Mouse (Mus musculus) embryonic facial prominence, embryonic 12.5 days (tissue): ENCODE measurements around the gene Gm43191. TPM values are rescaled to one million over a fixed set of nuclear protein-coding genes. Genes with fewer than 3 reads are reported as not detected.
A peak's percentile ranks its signal among the peaks of the same experiment; 100 is the strongest.
"Not testable (repeated sequence)": the region's sequence is repeated elsewhere in the genome, so short reads cannot be mapped to it uniquely, and the experiment has no call there.

Experiments
- ATAC-seq: fragments of 200-750 bp; cut with Nextera tagmentation; 2 replicates; pipeline ENCODE4 v1.8.0; 2017; ENCODE audit not compliant: insufficient number of reproducible peaks, insufficient read depth, low FRiP score, low TSS enrichment
- H3K27ac ChIP-seq: fragments of 300-500 bp; sonication (generic); 2 replicates; pipeline ENCODE4 v1.5.1; 2016; ENCODE audit warnings: mild to moderate bottlenecking
- H3K27me3 ChIP-seq: fragments of 300-500 bp; sonication (generic); 2 replicates; pipeline ENCODE4 v1.6.1; 2016; ENCODE audit warnings: mild to moderate bottlenecking, moderate library complexity
- H3K36me3 ChIP-seq: fragments of 300-500 bp; sonication (generic); 2 replicates; pipeline ENCODE4 v1.6.1; 2016; ENCODE audit warnings: mild to moderate bottlenecking
- H3K4me1 ChIP-seq: fragments of 300-500 bp; sonication (generic); 2 replicates; pipeline ENCODE4 v1.6.1; 2016
- H3K4me2 ChIP-seq: fragments of 300-500 bp; sonication (generic); replicated peaks from 2 replicates; pipeline ENCODE4 v1.6.1; 2016; ENCODE audit warnings: mild to moderate bottlenecking, moderate library complexity
- H3K4me3 ChIP-seq: fragments of 300-500 bp; sonication (generic); 2 replicates; pipeline ENCODE4 v1.5.1; 2016; ENCODE audit warnings: mild to moderate bottlenecking
- H3K9ac ChIP-seq: fragments of 300-500 bp; sonication (generic); 2 replicates; pipeline ENCODE4 v1.6.1; 2016; ENCODE audit warnings: mild to moderate bottlenecking, moderate library complexity
- H3K9me3 ChIP-seq: fragments of 300-500 bp; sonication (generic); 2 replicates; pipeline ENCODE4 v1.6.1; 2016; ENCODE audit warnings: mild to moderate bottlenecking, moderate library complexity
- WGBS: fragments of 180-500 bp; shearing (Covaris S2); methylation state at CpG from one replicate; pipeline ENCODE4 v1.1.7; 2016; 5-methylcytosine and 5-hydroxymethylcytosine counted together
- polyA plus RNA-seq: library from polyadenylated mRNA; unstranded; fragments of >200 nt; fragmentation: Nextera tagmentation; extraction: Ambion mirVana; gene quantifications from 2 replicates; pipeline ENCODE4 v1.2.1, GENCODE M21; 2016

Gm43191 gene
- polyA plus RNA-seq, 1 experiment from 2014 or later, result not detected

DNA sequence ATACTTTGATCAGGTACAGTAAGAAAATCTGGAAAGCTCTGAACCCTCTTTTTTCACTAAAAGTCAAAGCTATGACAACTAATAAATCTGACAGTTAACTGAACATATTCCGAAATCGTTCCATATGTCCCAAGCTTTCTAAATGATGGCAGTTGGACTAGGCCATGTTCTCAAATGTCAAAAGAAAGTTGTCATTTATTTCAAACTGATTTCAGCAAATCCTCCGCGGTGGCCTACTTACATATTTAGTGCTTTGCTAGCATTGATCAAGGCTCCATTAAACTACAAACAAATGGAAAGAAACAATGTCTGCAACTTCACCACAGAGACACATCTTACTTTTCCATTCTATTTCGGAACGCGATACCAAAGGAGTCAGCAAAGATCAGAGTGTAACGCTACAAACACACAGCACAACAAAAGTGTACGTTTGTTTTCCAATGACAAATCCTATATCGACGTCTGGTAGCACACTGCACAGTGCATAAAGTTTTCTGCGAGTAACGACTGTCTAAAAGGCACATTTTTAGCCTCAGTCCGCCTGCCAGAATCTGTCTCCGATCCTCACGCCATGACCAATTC, 19.7 kb downstream of the Gm43191 start:
- Histone ChIP-seq H3K4me2 (peak overlapping the region; percentile 72), H3K27ac (peak overlapping the region; percentile 87), H3K36me3 (no peaks in the 10 kb centered on the region), H3K27me3 (no peaks in the 10 kb centered on the region), H3K9me3 (no peaks in the 10 kb centered on the region), H3K9ac (peak overlapping the region; percentile 89), H3K4me1 (peaks cover 20% of the 10 kb centered on the region), H3K4me3 (peak overlapping the region; percentile 63)
- WGBS, result 4% methylated on average over 16 of the region's 16 CpGs
- ATAC-seq, result no peak

DNA sequence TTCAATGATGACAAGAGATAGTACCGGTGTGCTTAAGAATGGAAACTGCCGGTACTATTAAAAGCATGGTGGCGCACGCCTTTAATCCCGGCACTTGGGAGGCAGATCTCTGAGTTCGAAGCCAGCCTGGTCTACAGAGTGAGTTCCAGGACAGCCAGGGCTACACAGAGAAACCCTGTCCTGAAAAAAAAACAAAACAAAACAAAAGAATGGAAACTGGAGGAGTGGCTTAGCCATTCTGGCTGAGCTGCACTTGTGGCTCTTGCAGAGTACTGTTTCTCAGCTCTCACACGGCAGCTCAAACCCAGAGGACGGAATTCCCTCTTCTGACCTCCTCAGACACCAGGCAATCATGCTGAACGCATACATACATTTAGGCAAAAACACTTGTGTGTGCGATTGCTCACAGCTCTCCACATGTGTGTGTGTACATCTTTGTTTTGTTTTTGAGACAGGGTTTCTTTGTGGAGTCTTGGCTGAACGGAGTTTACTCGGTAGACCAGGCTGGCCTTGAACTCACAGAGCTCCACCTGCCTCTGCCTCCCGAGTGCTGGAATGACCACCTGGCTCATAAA, 21.1 kb downstream of the Gm43191 start:
- 80% methylated on average over 13 of the region's 13 CpGs for WGBS
- no peak overlapping the region for H3K4me2 ChIP-seq

DNA sequence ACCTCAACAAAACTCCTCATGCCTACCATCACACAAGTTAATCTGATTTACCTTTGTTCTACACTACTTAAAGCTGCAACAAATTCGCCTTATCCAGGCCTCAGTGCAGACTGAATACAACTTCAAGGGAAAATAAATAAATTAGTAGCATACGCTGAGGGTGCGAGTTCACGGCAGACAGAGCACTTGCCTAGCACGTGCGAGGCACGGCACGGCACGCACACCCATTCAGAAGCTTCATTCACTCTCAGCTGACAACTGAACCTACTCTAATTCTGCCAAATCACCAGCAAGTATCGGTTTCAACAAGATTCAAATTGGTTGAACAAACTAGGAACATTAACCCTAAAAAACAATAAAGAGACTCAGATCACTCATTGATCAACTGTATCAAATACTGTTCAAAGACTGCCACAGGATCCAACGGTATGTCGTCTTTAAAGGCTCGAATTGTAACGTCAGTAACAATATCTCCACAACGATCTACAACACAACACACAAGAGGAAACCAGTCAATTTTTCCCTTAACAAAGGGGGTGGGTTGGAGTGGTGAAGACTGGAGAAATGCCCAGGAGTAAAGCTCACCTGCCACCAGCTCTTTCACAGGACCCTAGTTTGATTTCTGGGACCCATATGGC, 22.0 kb downstream of the Gm43191 start:
- no peaks in the 10 kb centered on the region for H3K9me3 ChIP-seq
- H3K27ac ChIP-seq, result no peak overlapping the region
- no peak for ATAC-seq
- H3K36me3 ChIP-seq, result no peaks in the 10 kb centered on the region
- no peak overlapping the region for H3K4me3 ChIP-seq
- WGBS, result 52% methylated on average over 15 of the region's 15 CpGs
- H3K4me1 ChIP-seq, result peaks cover 20% of the 10 kb centered on the region
- peak overlapping the region; percentile 15; the same call in 1 of the 2 replicates for H3K4me2 ChIP-seq
- no peaks in the 10 kb centered on the region for H3K27me3 ChIP-seq
- H3K9ac ChIP-seq, result no peak overlapping the region

More for the DNA sequence above, 21.1 kb downstream of the Gm43191 start:
- no peak for ATAC-seq
- Histone ChIP-seq H3K27me3 (no peaks in the 10 kb centered on the region), H3K4me1 (peaks cover 20% of the 10 kb centered on the region), H3K9me3 (no peaks in the 10 kb centered on the region), H3K9ac (no peak overlapping the region), H3K27ac (no peak overlapping the region), H3K36me3 (no peaks in the 10 kb centered on the region), H3K4me3 (no peak overlapping the region)

DNA sequence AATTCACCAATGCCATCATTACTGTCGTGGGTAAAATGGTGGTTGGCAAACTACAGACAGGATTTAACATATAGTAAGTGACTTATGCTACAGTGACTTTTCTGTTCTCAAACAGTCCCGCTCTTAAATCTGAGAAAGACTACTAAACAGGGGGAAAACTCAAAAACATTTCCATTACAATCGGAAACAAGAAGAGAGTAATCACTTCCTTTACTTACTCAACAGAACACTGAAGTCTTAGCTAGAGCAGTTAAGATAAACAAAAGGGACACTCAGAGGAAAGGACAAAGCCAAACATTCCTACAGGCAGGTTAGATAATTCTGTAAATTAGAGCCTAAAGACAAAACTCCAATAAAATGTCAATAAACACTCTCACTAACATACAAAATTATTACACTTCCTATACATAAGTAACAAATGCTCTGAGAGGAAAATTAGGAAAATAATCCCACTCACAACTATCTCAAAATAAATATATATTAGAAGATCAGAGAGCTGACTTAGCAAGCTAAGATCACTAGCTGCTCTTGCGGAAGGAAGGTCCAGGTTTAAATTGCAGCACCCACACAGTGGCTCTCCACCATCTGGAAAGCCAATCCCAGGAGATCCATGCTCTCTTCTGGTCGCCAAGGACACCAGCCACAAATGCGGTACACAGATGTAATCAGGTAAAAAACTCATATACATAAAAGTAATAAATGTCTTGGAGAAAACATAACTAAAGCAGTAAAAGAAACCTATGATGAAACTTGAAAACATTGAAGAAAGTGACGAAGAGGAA, 24.7 kb downstream of the Gm43191 start:
- no peak for ATAC-seq
- Histone ChIP-seq H3K9ac (no peak overlapping the region), H3K9me3 (no peaks in the 10 kb centered on the region), H3K4me1 (peaks cover 20% of the 10 kb centered on the region), H3K27me3 (no peaks in the 10 kb centered on the region), H3K36me3 (no peaks in the 10 kb centered on the region), H3K27ac (no peak overlapping the region), H3K4me3 (no peak overlapping the region), H3K4me2 (no peak overlapping the region)
- WGBS, result 80% methylated on average over 7 of the region's 7 CpGs

DNA sequence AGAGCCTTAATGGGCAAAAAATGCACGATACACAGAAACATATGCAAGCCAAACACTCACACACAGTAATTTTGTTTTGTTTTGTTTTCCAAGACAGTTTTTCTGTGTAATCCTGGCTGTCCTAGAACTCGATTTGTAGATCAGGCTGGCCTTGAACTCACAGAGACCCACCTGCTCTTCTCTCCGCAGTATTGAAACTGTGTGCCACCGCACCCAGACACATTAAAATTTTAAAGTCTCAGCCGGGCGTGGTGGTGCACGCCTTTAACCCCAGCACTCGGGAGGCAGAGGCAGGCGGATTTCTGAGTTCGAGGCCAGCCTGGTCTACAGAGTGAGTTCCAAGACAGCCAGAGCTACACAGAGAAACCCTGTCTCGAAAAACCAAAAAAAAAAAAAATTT, 27.0 kb downstream of the Gm43191 start:
- 94% methylated on average over 11 of the region's 11 CpGs for WGBS

DNA sequence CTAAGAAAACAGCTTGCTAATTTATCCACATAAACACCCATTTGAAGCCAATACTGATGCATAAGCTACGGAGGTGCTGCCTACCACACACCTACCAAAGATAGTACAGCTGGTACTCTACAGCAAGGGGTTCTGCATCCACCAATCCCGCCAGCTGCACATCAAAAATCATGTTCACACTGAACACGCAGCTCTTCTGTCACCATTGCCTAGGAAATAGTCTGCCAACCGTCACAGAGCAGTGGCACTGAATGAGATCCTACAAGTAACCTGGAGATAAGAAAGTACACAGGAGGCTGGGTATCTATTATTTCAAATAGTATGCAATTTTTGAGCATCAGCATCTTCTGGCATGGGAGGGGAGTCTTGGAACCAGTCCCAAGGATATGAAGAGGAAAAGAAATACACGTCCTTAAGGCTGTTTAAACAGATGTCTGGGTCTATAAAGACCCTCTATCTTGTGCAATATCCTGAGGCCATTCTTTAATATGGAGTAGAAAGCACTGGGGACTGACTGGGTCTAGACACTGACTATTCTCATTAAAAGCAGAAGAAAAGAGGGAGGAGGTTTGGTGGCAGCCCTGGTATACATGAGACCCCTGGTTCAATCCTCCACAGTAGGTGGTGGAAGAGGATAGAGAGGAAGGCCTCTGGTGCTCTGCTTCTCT, 27.6 kb downstream of the Gm43191 start:
- WGBS, result 79% methylated on average over 5 of the region's 5 CpGs
- ATAC-seq, result no peak
- no peak overlapping the region for H3K4me2 ChIP-seq

More for the DNA sequence above, 27.0 kb downstream of the Gm43191 start:
- not testable (repeated sequence) for H3K9me3 ChIP-seq, H3K4me3 ChIP-seq, H3K4me2 ChIP-seq, H3K9ac ChIP-seq, H3K4me1 ChIP-seq, H3K36me3 ChIP-seq, ATAC-seq, H3K27me3 ChIP-seq, H3K27ac ChIP-seq

DNA sequence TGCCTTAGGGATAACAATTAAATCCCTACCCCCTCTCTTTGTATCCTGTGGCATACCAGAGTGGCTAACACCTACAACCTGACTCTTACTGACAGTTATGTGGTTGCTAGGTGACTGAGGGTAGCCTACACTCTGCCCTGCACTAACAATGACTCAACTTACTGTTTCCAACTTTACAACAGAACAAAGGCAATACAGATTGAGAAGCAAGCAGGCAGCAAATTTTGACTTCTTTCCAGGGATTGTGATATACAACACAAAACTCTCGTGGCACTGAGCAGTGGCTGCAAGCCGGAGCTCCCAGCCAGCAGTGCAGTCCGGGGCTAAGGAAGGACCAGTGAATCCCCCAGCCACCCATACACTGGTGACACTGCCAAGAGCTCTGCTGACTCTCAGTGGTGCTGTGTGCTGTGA, 29.0 kb downstream of the Gm43191 start:
- Histone ChIP-seq H3K4me1 (no peaks in the 10 kb centered on the region), H3K36me3 (peaks cover 19% of the 10 kb centered on the region; the same call in 1 of the 2 replicates), H3K27me3 (no peaks in the 10 kb centered on the region), H3K4me3 (no peak overlapping the region), H3K4me2 (no peak overlapping the region), H3K9ac (no peak overlapping the region), H3K27ac (no peak overlapping the region), H3K9me3 (no peaks in the 10 kb centered on the region)
- WGBS, result 79% methylated on average over 3 of the region's 3 CpGs
- ATAC-seq, result no peak

More for the DNA sequence above, 27.6 kb downstream of the Gm43191 start:
- Histone ChIP-seq H3K4me1 (no peaks in the 10 kb centered on the region), H3K27ac (no peak overlapping the region), H3K36me3 (0 out of 2 replicates have a peak, but pooled peaks cover 14% of the 10 kb centered on the region), H3K9me3 (no peaks in the 10 kb centered on the region), H3K4me3 (no peak overlapping the region), H3K27me3 (no peaks in the 10 kb centered on the region), H3K9ac (no peak overlapping the region)

DNA sequence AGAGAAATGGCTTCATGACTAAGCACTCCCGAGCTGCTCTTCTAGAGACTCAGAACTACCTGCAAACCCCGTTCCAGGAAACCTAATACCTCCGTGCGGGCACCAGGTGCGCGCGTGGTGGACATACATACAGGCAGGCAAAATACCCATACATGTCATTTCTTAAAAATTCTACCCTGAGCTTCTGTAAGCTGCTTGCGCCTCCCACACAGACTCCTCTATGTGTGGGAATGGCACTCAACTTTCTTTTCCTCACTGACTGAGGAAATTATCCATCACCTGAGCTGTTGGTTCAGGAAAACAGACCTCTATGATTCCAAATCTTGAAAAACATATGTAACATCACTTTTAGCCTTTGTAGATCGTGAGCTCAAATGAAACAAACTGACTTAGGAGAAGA, 30.4 kb downstream of the Gm43191 start:
- Histone ChIP-seq H3K27me3 (no peaks in the 10 kb centered on the region), H3K4me1 (no peaks in the 10 kb centered on the region), H3K36me3 (peaks cover 24% of the 10 kb centered on the region), H3K27ac (no peak overlapping the region), H3K4me2 (no peak overlapping the region), H3K4me3 (no peak overlapping the region), H3K9me3 (no peaks in the 10 kb centered on the region), H3K9ac (no peak overlapping the region)
- ATAC-seq, result no peak
- WGBS, result 94% methylated on average over 9 of the region's 9 CpGs

DNA sequence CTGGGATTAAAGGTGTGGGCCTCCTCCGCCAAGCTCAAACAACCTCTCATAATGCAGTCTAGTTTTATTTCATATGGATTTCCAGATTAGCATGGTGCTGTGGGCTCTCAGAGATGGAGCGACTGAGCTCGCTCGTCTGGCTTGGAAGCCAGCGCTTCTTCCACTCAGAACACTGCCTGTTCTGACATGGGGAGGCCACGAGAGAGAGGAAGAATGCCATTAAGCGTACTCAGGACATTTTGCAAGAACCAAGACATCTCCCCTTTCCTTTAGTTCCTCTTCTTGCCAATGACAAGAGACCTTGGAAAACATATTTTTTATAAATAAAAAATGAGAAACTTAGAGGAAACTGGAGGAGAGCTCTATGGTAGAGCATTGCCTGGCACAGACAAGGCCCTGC, 32.3 kb downstream of the Gm43191 start:
- no peak overlapping the region for H3K4me3 ChIP-seq
- no peak overlapping the region for H3K27ac ChIP-seq
- no peak overlapping the region for H3K9ac ChIP-seq
- ATAC-seq, result no peak
- no peaks in the 10 kb centered on the region for H3K27me3 ChIP-seq
- whole genome bisulfite sequencing, result 90% methylated on average over 7 of the region's 7 CpGs
- no peaks in the 10 kb centered on the region for H3K4me1 ChIP-seq
- peaks cover 31% of the 10 kb centered on the region for H3K36me3 ChIP-seq
- H3K9me3 ChIP-seq, result no peaks in the 10 kb centered on the region
- no peak overlapping the region for H3K4me2 ChIP-seq

DNA sequence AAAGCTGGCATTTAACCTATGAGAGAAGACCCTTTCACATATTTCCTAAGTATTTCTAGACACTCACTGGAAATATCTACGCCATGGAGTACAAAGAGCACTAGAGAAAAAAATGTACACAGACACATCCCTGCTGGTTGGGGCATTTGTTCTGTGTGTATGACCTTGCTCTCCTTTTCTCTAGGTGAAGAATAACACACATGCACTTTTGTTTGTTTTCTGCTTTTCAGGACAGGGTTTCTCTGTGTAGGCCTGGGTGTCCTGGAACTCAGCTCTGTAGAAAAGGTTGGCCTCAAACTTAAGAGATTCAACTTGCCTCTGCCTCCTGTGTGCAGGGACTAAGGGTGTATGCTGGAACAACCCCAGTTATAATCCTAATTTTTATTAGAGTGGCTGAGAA, 34.7 kb downstream of the Gm43191 start:
- H3K36me3 ChIP-seq, result peaks cover 50% of the 10 kb centered on the region
- no peaks in the 10 kb centered on the region for H3K4me1 ChIP-seq
- no peak overlapping the region for H3K27ac ChIP-seq
- no peak for ATAC-seq
- H3K27me3 ChIP-seq, result no peaks in the 10 kb centered on the region
- H3K9me3 ChIP-seq, result no peaks in the 10 kb centered on the region
- no peak overlapping the region for H3K4me3 ChIP-seq
- 89% methylated on average over 1 of the region's 1 CpGs for WGBS
- H3K4me2 ChIP-seq, result no peak overlapping the region
- H3K9ac ChIP-seq, result no peak overlapping the region

DNA sequence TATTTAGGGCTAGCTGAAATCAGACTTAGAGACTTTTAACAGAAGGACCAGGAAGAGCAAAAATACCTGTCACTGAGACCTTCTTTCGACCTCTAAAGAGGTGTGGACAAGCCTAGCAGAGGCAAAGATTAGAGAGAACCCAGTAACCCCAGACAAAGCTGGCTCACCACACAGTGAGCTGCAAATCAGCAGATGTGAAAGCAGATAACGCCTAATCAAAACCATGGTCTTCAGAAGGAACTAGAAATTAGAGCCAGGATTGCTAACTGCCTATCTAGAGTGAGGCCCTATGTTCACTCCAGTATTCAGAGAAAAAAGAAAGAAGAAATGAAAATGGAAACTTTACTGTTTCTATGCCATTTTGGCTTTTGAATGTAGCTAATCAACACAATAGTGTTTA, 38.7 kb downstream of the Gm43191 start:
- H3K4me3 ChIP-seq, result no peak overlapping the region
- H3K36me3 ChIP-seq, result peaks cover 66% of the 10 kb centered on the region
- no peak overlapping the region for H3K4me2 ChIP-seq
- no peak overlapping the region for H3K27ac ChIP-seq
- H3K9me3 ChIP-seq, result no peaks in the 10 kb centered on the region
- no peak overlapping the region for H3K9ac ChIP-seq
- ATAC-seq, result no peak
- WGBS, result 80% methylated on average over 2 of the region's 2 CpGs
- no peaks in the 10 kb centered on the region for H3K4me1 ChIP-seq
- no peaks in the 10 kb centered on the region for H3K27me3 ChIP-seq
